Mouse (Mus musculus): ENCODE measurements around the gene Acad9.
"Not testable (repeated sequence)": the region's sequence is repeated elsewhere in the genome, so short reads cannot be mapped to it uniquely, and the experiment has no call there.

Gene Acad9

GRCm38 (mm10) chr3:36080741-36081140, 15.0 kb downstream of the Acad9 start:
- CTCF ChIA-PET = no interaction called here
- POLR2A ChIA-PET = interaction anchor here in 2 of 4 experiments (2.2 to 2.3 kb wide), 2 partner anchors 14 to 15 kb away, joined by 5 to 7 read pairs; partner anchors contain the start of gene Acad9 (in 2 of the 2)

DNA sequence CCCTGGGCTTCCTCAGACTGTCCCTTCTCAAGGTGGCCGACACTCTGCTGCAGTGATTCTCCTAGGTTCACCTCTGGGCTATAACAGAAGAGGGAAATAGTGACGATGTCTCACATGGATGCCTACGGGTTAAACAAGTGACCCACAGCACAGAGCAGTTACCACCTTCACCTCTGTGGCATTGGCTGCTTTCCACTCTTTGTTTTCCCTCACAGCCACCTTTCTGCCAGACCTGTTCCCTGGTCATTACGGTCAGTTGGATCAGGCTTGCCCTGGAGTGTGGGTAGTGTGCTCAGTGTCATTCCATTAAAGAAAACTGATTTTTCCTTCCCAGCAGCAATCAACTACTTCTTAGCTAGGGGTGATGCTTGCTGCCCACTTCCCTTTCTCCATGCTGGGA, 17.1 kb downstream of the Acad9 start:
- ChIA-PET CTCF (no interaction called here), POLR2A (no interaction called here)

DNA sequence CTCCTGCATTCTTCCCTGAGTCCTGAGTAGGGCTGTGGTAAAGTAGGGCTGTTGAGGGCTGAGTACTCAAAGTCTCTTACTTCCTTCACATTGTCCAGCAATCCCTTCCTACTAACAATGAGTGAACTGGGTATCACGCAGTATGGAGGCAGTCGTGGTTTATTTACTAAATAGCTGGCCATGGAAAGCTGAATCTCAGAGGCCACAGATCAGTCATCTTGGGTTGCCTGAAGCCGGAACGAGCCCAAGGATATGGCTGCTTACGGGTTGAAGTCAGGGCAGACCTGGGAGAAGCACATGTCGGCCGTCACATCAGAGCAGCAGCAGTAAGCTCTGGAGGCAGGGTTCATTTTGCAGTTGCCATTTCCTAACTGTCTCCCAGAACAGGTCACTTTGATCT, 17.6 kb downstream of the Acad9 start:
- CTCF ChIA-PET = interaction anchor here in 1 of 4 experiments (0.7 kb wide), 1 partner anchor 1352 kb away, joined by 3 read pairs; no protein-coding TSS in a partner anchor
- POLR2A ChIA-PET = interaction anchor here in 1 of 4 experiments (1.4 kb wide), 1 partner anchor 10 kb away, joined by 3 read pairs; no protein-coding TSS in a partner anchor

- POLR2A ChIA-PET = no interaction called here
- CTCF ChIA-PET = no interaction called here
Measured at GRCm38 (mm10) chr3:36085394-36085793, 19.6 kb downstream of the Acad9 start.

GRCm38 (mm10) chr3:36087591-36087990, 21.8 kb downstream of the Acad9 start:
- POLR2A ChIA-PET = interaction anchor here in 1 of 4 experiments (1.0 kb wide), 1 partner anchor 11 kb away, joined by 3 read pairs; no protein-coding TSS in a partner anchor
- CTCF ChIA-PET = interaction anchor here in 1 of 4 experiments (1.0 kb wide), 1 partner anchor 115 kb away, joined by 4 read pairs; no protein-coding TSS in a partner anchor

GRCm38 (mm10) chr3:36095371-36095770, 29.6 kb downstream of the Acad9 start:
- ChIA-PET CTCF (interaction anchor here in 1 of 4 experiments (0.7 kb wide), 1 partner anchor 14 kb away, joined by 3 read pairs; no protein-coding TSS in a partner anchor), POLR2A (interaction anchor here in 3 of 4 experiments (0.6 to 1.8 kb wide), 9 partner anchors 16 to 402 kb away, joined by 3 to 6 read pairs (median 5); partner anchors contain the start of genes Acad9 (in 2 of the 3) and D3Ertd254e (in 2 of the 3))

DNA sequence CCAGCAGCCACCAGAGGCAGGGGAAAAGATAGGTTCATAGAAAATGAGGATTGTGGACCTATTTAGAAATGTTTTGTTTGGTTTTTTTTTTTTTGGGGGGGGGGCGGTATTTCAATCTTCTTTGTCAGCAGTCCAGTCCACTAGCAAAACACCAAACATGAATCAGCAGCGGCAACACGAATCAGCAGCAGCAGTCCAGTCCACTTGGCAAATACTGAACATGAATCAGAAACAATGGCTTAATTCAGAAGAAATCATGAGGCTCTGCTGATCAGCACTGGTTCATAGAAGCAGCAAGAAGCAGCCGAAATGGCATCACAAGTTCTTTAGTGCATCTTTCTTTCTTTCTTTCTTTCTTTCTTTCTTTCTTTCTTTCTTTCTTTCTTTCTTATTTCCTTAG, 50.3 kb downstream of the Acad9 start:
- CTCF ChIA-PET = no interaction called here
- POLR2A ChIA-PET = interaction anchor here in 1 of 4 experiments (0.8 kb wide), 1 partner anchor 1372 kb away, joined by 3 read pairs; no protein-coding TSS in a partner anchor

- ChIA-PET POLR2A (no interaction called here), CTCF (no interaction called here)
Measured at GRCm38 (mm10) chr3:36119684-36120548, 54.1 kb downstream of the Acad9 start.

DNA sequence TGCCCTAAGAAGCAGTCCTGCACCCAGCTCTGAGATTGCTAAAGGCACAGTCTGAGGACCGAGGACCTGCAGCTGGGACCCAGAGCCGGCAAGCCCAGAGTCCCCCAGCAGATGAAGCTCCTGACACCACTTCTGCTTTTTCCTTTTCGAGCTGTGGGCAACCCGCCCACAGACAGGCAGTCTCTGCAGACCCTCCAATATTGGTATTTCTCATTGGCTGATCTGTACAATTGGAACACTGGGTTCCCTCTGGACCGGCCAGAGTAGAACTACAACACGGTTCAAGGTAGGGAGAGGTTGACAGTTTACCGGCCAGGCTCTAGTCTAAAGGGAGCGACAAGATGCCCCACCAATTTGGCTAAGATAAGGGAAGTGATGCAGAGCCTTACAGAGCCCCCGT, 60.4 kb downstream of the Acad9 start:
- POLR2A ChIA-PET, CTCF ChIA-PET: not testable (repeated sequence)

GRCm38 (mm10) chr3:36136152-36136551, 70.4 kb downstream of the Acad9 start:
- CTCF ChIA-PET = no interaction called here

GRCm38 (mm10) chr3:36137560-36137959, 71.8 kb downstream of the Acad9 start:
- POLR2A ChIA-PET = interaction anchor here in 2 of 4 experiments (0.6 to 1.1 kb wide), 2 partner anchors 10 to 13 kb away, joined by 4 read pairs; partner anchors contain the start of gene D3Ertd254e (in 1 of the 2)

More at GRCm38 (mm10) chr3:36136152-36136551, 70.4 kb downstream of the Acad9 start:
- POLR2A ChIA-PET = no interaction called here

GRCm38 (mm10) chr3:36138171-36138660, 72.4 kb downstream of the Acad9 start:
- CTCF ChIA-PET = no interaction called here
- POLR2A ChIA-PET = interaction anchor here in 2 of 4 experiments (0.5 to 1.1 kb wide), 2 partner anchors 12 to 48 kb away, joined by 3 to 4 read pairs; partner anchors contain the start of gene D3Ertd254e (in 1 of the 2)

More at GRCm38 (mm10) chr3:36137560-36137959, 71.8 kb downstream of the Acad9 start:
- CTCF ChIA-PET = interaction anchor here in 1 of 4 experiments (0.7 kb wide), 2 partner anchors 437 to 1648 kb away, joined by 3 read pairs; no protein-coding TSS in a partner anchor

DNA sequence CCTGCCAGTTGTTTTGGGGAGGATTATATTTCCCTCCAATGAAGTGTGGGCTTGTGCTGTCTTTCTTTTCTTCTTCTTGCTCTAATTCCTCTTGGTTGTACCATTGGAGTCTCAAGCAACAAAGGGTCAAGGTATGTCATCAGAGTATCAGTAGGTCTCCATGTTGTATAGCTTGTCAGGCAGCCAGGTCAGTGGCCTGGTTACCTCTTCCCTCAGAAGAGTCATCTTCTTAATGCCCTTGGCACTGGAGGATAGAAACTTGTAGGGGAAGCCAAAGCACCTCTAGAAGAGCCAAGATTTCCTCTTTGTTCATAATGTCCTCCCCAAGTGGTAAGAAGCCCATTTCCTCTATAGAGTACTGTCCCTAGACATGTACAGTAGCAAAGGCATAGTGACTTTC, 73.2 kb downstream of the Acad9 start:
- POLR2A ChIA-PET = no interaction called here
- CTCF ChIA-PET = no interaction called here

Measured in embryonic stem cell, embryonic (primary cell).